Mouse (Mus musculus) forebrain, embryonic 12.5 days (tissue): Measurements from ENCODE around the gene Mns1. TPM values are rescaled to one million over a fixed set of nuclear protein-coding genes. Genes with fewer than 3 reads are reported as not detected.

Source experiments
- ATAC-seq: fragments of 200-750 bp; cut with Nextera tagmentation; 2 replicates; pipeline ENCODE4 v1.8.0; 2017; ENCODE audit warnings: moderate TSS enrichment; ENCODE audit not compliant: low FRiP score
- H3K27ac ChIP-seq: fragments of 300-500 bp; sonication (generic); 2 replicates; pipeline ENCODE4 v1.5.1; 2016; ENCODE audit warnings: mild to moderate bottlenecking
- H3K27me3 ChIP-seq: fragments of 300-500 bp; sonication (generic); 2 replicates; pipeline ENCODE4 v1.6.1; 2016; ENCODE audit warnings: mild to moderate bottlenecking
- H3K36me3 ChIP-seq: fragments of 300-500 bp; sonication (generic); replicated peaks from 2 replicates; pipeline ENCODE4 v1.6.1; 2016; ENCODE audit warnings: mild to moderate bottlenecking
- H3K4me1 ChIP-seq: fragments of 300-500 bp; sonication (generic); 2 replicates; pipeline ENCODE4 v1.6.1; 2016
- H3K4me2 ChIP-seq: fragments of 300-500 bp; sonication (generic); 2 replicates; pipeline ENCODE4 v1.6.1; 2016; ENCODE audit warnings: mild to moderate bottlenecking, moderate library complexity
- H3K4me3 ChIP-seq: fragments of 300-500 bp; sonication (generic); replicated peaks from 2 replicates; pipeline ENCODE4 v1.5.1; 2016; ENCODE audit warnings: mild to moderate bottlenecking
- H3K9ac ChIP-seq: fragments of 300-500 bp; sonication (generic); 2 replicates; pipeline ENCODE4 v1.6.1; 2016; ENCODE audit warnings: mild to moderate bottlenecking
- H3K9me3 ChIP-seq: fragments of 300-500 bp; sonication (generic); 2 replicates; pipeline ENCODE4 v1.6.1; 2016
- WGBS: fragments of 180-500 bp; shearing (Covaris S2); methylation state at CpG from one replicate; pipeline ENCODE4 v1.1.7; 2016; 5-methylcytosine and 5-hydroxymethylcytosine counted together
- polyA plus RNA-seq: library from polyadenylated mRNA; unstranded; fragments of >200 nt; fragmentation: Nextera tagmentation; extraction: Ambion mirVana; gene quantifications from 2 replicates; pipeline ENCODE4 v1.2.1, GENCODE M21; 2016

The Mns1 gene
- polyA plus RNA-seq, 1 experiment from 2014 or later, result 44.7 TPM

DNA sequence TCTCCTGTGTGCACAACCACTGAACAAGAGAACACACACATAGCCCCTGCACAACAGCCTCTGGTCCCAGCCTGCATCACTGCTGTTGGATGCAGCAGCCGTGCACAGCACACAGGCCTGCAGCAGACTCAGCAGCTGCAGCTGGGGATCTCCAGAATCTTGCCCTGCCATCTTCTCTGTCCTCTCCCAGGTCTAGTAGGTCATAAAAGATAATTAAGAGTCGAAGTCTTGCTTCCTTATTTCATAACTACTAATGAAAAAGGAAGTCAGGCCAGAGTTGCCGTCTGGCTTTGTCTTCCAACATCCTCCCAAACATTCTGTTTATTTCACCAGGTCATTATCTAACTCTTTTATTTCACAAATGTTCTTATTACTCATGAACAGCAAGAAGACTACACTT lies 23.0 kb downstream of the Mns1 start:
- H3K4me1 ChIP-seq, result no peaks in the 10 kb centered on the region
- 88% methylated on average over 3 of the region's 3 CpGs for WGBS
- H3K27ac ChIP-seq, result no peak overlapping the region
- ATAC-seq, result no peak
- peaks cover 54% of the 10 kb centered on the region for H3K36me3 ChIP-seq
- H3K4me3 ChIP-seq, result no peak overlapping the region
- H3K4me2 ChIP-seq, result no peak overlapping the region
- no peaks in the 10 kb centered on the region for H3K9me3 ChIP-seq
- no peak overlapping the region for H3K9ac ChIP-seq
- H3K27me3 ChIP-seq, result no peaks in the 10 kb centered on the region

- no peaks in the 10 kb centered on the region for H3K9me3 ChIP-seq
- WGBS, result 96% methylated on average over 2 of the region's 2 CpGs
Measured at GRCm38 (mm10) chr9:72462427-72462826, 24.6 kb downstream of the Mns1 start.

DNA sequence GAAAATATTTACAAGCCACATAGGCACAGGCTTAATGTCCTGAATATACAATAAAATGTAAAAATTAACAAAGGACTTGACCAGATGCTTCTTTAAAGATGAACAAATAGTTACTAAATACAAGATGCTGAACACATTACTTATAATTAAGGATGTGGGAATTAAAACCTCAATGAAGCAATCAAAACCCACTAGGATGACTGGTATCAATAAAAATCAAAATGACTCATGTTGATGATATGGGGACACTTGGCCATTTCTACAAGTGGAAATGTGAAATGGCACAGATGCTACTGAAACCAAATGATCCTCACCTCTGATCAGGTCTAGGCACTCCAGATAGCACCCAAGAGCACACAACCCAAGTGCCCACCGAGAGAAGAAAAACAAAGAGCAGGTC lies 27.0 kb downstream of the Mns1 start:
- no peak for ATAC-seq
- no peaks in the 10 kb centered on the region for H3K9me3 ChIP-seq
- peaks cover 40% of the 10 kb centered on the region for H3K36me3 ChIP-seq
- H3K4me2 ChIP-seq, result no peak overlapping the region
- 90% methylated on average over 1 of the region's 1 CpGs for WGBS
- H3K27ac ChIP-seq, result no peak overlapping the region
- no peak overlapping the region for H3K9ac ChIP-seq
- no peaks in the 10 kb centered on the region for H3K4me1 ChIP-seq
- no peaks in the 10 kb centered on the region for H3K27me3 ChIP-seq
- no peak overlapping the region for H3K4me3 ChIP-seq

More at GRCm38 (mm10) chr9:72462427-72462826, 24.6 kb downstream of the Mns1 start:
- no peak for ATAC-seq
- Histone ChIP-seq H3K27me3 (no peaks in the 10 kb centered on the region), H3K36me3 (peaks cover 46% of the 10 kb centered on the region), H3K4me2 (no peak overlapping the region), H3K9ac (no peak overlapping the region), H3K4me1 (no peaks in the 10 kb centered on the region), H3K4me3 (no peak overlapping the region), H3K27ac (no peak overlapping the region)

GRCm38 (mm10) chr9:72465754-72466181 lies 28.0 kb downstream of the Mns1 start:
- 91% methylated on average over 4 of the region's 4 CpGs for WGBS
- no peak overlapping the region for H3K27ac ChIP-seq
- no peaks in the 10 kb centered on the region for H3K9me3 ChIP-seq
- H3K36me3 ChIP-seq, result peaks cover 39% of the 10 kb centered on the region
- H3K4me3 ChIP-seq, result no peak overlapping the region
- H3K4me2 ChIP-seq, result no peak overlapping the region
- H3K9ac ChIP-seq, result no peak overlapping the region
- no peaks in the 10 kb centered on the region for H3K4me1 ChIP-seq
- ATAC-seq, result no peak
- H3K27me3 ChIP-seq, result no peaks in the 10 kb centered on the region

- Histone ChIP-seq H3K4me3 (no peak overlapping the region), H3K27me3 (no peaks in the 10 kb centered on the region), H3K4me1 (no peaks in the 10 kb centered on the region), H3K9ac (no peak overlapping the region), H3K27ac (no peak overlapping the region), H3K36me3 (peaks cover 38% of the 10 kb centered on the region), H3K9me3 (no peaks in the 10 kb centered on the region), H3K4me2 (no peak overlapping the region)
- no peak for ATAC-seq
- WGBS, result 69% methylated on average over 11 of the region's 11 CpGs
Measured at GRCm38 (mm10) chr9:72467551-72468407, 30.0 kb downstream of the Mns1 start.

GRCm38 (mm10) chr9:72468616-72469015 lies 30.8 kb downstream of the Mns1 start:
- Histone ChIP-seq H3K4me3 (no peak overlapping the region), H3K9ac (no peak overlapping the region), H3K36me3 (peaks cover 46% of the 10 kb centered on the region), H3K4me2 (no peak overlapping the region), H3K27ac (no peak overlapping the region), H3K9me3 (no peaks in the 10 kb centered on the region), H3K27me3 (no peaks in the 10 kb centered on the region), H3K4me1 (no peaks in the 10 kb centered on the region)
- no peak for ATAC-seq
- 95% methylated on average over 10 of the region's 10 CpGs for WGBS

- Histone ChIP-seq H3K4me3 (no peak overlapping the region), H3K9ac (no peak overlapping the region), H3K4me1 (no peaks in the 10 kb centered on the region), H3K27me3 (no peaks in the 10 kb centered on the region), H3K27ac (no peak overlapping the region), H3K36me3 (peaks cover 54% of the 10 kb centered on the region), H3K9me3 (no peaks in the 10 kb centered on the region), H3K4me2 (no peak overlapping the region)
- 93% methylated on average over 1 of the region's 1 CpGs for WGBS
- no peak for ATAC-seq
Measured at GRCm38 (mm10) chr9:72469851-72470250, 32.0 kb downstream of the Mns1 start.

DNA sequence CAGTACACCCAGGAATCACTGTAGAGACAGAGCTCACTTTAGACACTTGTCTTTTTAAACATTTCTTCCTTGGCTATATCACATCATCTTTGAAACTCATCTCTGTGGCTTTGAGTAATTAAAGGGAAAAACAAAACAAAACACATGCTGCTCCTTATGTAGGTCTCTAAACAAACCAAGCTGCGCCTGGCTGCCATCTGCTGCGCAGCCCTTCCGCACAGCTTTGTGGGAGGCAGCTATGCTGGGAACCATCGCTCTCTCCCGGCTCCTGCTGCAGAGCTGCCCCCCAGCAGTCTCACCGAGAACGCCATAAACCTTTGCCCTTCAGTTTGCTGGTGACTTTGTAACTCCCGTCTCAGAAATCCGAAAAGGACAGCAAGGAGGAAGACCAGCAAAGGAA lies 37.7 kb downstream of the Mns1 start:
- H3K4me3 ChIP-seq, result no peak overlapping the region
- 91% methylated on average over 9 of the region's 9 CpGs for WGBS
- H3K27me3 ChIP-seq, result no peaks in the 10 kb centered on the region
- peaks cover 71% of the 10 kb centered on the region for H3K36me3 ChIP-seq
- no peak overlapping the region for H3K9ac ChIP-seq
- H3K4me2 ChIP-seq, result no peak overlapping the region
- no peak overlapping the region for H3K27ac ChIP-seq
- ATAC-seq, result no peak
- no peaks in the 10 kb centered on the region for H3K9me3 ChIP-seq
- no peaks in the 10 kb centered on the region for H3K4me1 ChIP-seq

- ATAC-seq, result no peak
- no peaks in the 10 kb centered on the region for H3K27me3 ChIP-seq
- no peak overlapping the region for H3K4me3 ChIP-seq
- no peak overlapping the region for H3K27ac ChIP-seq
- H3K4me2 ChIP-seq, result no peak overlapping the region
- no peak overlapping the region for H3K9ac ChIP-seq
- H3K4me1 ChIP-seq, result no peaks in the 10 kb centered on the region
- peaks cover 76% of the 10 kb centered on the region for H3K36me3 ChIP-seq
- WGBS, result 74% methylated on average over 6 of the region's 6 CpGs
- H3K9me3 ChIP-seq, result no peaks in the 10 kb centered on the region
Measured at GRCm38 (mm10) chr9:72477306-72477705, 39.5 kb downstream of the Mns1 start.

DNA sequence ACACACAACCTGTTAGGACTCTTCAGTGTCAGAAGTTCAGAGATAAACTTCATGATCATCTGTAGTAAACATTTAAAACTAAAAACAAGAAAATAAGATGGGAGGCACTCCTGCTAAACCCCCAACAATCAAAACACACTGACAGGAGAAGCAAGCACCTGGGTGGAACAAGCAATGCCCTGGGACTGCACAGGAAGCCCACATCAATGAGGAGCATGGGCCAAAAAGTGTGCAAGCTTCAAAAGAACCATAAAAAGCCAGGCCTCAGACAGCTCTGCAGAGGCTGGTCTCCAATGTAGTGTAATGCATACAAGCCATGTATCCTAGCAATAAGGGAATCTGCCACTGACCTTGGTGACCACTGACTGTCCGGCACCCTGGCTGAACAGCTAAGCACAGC lies 41.5 kb downstream of the Mns1 start:
- Histone ChIP-seq H3K4me1 (no peaks in the 10 kb centered on the region), H3K36me3 (peaks cover 63% of the 10 kb centered on the region), H3K4me2 (no peak overlapping the region), H3K4me3 (no peak overlapping the region), H3K27ac (no peak overlapping the region), H3K27me3 (no peaks in the 10 kb centered on the region), H3K9me3 (no peaks in the 10 kb centered on the region), H3K9ac (no peak overlapping the region)
- ATAC-seq, result no peak
- whole genome bisulfite sequencing, result 79% methylated on average over 1 of the region's 1 CpGs

GRCm38 (mm10) chr9:72488523-72488922 lies 50.7 kb downstream of the Mns1 start:
- Histone ChIP-seq H3K4me2 (no peak overlapping the region), H3K9me3 (no peaks in the 10 kb centered on the region), H3K36me3 (peaks cover 31% of the 10 kb centered on the region), H3K4me3 (no peak overlapping the region), H3K9ac (no peak overlapping the region), H3K27ac (no peak overlapping the region), H3K27me3 (no peaks in the 10 kb centered on the region), H3K4me1 (peaks cover 15% of the 10 kb centered on the region)
- no peak for ATAC-seq

DNA sequence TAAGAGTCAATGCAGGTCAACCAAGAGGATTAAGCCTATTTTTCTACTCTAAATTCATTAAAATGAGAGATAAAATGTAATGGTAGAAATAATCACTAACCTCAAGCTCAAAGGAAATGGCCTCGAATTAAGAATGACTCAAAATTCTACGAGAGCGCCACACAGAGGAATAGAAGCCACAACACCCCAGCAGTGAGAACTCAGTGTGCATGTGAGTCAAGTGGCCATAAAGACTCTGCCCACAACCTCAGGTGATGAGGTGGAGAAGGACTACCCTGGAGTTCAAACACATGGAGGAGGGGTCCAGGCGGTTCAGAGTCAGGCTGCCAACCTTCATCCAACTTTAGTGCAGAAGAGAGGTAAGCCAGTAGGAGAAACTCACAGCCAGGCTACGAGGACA lies 51.3 kb downstream of the Mns1 start:
- Histone ChIP-seq H3K4me3 (no peak overlapping the region), H3K27ac (no peak overlapping the region), H3K4me2 (no peak overlapping the region), H3K9me3 (no peaks in the 10 kb centered on the region), H3K9ac (0 out of 2 replicates have a peak overlapping the region, but pooled peaks have one; percentile 21), H3K27me3 (no peaks in the 10 kb centered on the region), H3K4me1 (peaks cover 15% of the 10 kb centered on the region), H3K36me3 (peaks cover 28% of the 10 kb centered on the region)
- 98% methylated on average over 5 of the region's 5 CpGs for WGBS
- ATAC-seq, result no peak

DNA sequence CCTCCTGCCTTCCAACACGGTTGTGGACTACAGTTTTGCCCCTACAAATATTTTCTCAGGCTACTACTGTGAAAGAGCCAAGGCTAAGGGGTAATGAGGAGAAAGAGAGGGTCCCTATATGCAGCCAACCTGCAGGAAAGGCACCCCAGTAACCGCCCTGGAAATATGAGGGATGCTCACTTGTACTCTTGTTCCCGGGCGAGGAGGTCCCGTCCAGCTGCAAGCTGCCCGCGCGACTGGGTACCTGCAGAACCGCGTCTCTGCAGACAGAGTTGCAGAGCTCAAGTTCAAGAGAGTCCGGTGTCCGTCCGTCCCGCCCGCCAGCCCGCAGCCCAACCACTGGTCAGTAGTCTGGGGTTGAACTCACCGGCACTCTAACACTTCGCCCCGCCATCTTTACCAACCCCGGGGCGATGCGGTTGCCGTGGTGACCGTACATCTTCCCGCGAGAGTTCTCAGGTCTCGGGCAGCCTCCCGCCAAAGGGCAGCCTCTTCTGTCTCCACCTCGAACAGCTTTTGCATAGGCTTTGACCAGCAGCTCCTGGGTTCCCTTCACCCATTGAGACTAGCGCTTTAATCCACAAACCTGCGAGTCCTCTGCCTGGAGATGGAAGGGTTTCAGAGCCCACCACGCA lies 53.9 kb downstream of the Mns1 start:
- Histone ChIP-seq H3K36me3 (peaks cover 10% of the 10 kb centered on the region), H3K4me2 (peak overlapping the region; percentile 73), H3K9ac (peak overlapping the region; percentile 81), H3K4me1 (peaks cover 15% of the 10 kb centered on the region), H3K9me3 (no peaks in the 10 kb centered on the region), H3K27me3 (no peaks in the 10 kb centered on the region), H3K27ac (peak overlapping the region; percentile 91), H3K4me3 (peak overlapping the region; percentile 81)
- ATAC-seq, result peak; percentile 96
- WGBS, result 0% methylated on average over 32 of the region's 32 CpGs
